Mouse (Mus musculus): ENCODE data around the gene Fam57b. TPM values are rescaled to one million over a fixed set of nuclear protein-coding genes. Genes with fewer than 3 reads are reported as not detected.
A peak's percentile ranks its signal among the peaks of the same experiment; 100 is the strongest.

Fam57b gene
- polyA plus RNA-seq, 1 experiment from 2014 or later = 0.52 TPM

GRCm38 (mm10) chr7:126779983-126780970 lies 17.2 kb upstream of the Fam57b start:
- Histone ChIP-seq H3K36me3 (peaks cover 29% of the 10 kb centered on the region), H3K9ac (peak overlapping the region; percentile 42), H3K27me3 (no peaks in the 10 kb centered on the region), H3K4me3 (replicated peaks) (peak overlapping the region; percentile 49), H3K27ac (peak overlapping the region; percentile 72), H3K4me1 (peaks cover 51% of the 10 kb centered on the region), H3K9me3 (replicated peaks) (no peaks in the 10 kb centered on the region), H3K4me2 (peak overlapping the region; percentile 92)
- peak; percentile 56 for ATAC-seq (replicated peaks; ENCODE audit: low FRiP score)
- under 1% methylated on average over 21 of the region's 21 CpGs for WGBS

DNA sequence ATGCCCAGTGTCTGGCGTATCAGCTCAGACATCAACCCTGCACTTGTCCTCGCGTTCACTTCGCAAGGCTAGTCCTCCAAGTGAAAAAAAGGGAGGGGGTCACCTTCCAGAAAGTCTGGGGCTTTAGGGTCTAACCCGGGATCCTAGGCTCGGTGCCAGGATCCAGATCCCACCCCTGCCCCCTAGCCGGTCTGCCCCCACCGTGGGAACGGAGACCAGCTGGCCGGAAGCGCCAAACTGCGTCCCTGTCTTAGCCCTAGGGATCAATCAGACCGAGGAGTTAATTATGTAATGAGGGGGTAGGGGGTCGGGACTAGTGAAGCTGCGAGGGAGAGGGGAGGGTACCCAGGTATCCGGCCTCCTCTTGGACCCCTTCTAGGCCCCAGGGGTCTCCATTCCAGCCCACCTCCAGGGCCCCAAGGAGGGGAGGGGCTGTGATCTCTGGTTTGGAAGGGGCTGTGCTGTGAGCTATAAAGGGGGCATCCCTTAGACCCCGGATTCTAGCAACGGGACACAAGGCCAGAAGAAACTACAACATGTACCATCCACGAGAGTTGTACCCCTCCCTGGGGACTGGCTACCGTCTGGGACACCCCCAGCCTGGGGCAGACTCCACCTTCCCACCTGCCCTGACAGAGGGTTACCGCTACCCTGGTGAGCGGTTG lies 16.4 kb upstream of the Fam57b start, which contains the start of gene Tbx6:
TSS of gene Tbx6 (plus strand) at position 513 of the 665 bp plus-strand sequence.
- Histone ChIP-seq H3K4me2 (peak within 1 kb of the TSS; percentile 92), H3K36me3 (peaks cover 34% of the 10 kb centered on the region), H3K27ac (peak within 1 kb of the TSS; percentile 41), H3K9ac (peak within 1 kb of the TSS; percentile 42), H3K9me3 (replicated peaks) (no peaks in the 10 kb centered on the region), H3K27me3 (no peaks in the 10 kb centered on the region), H3K4me3 (replicated peaks) (peak within 1 kb of the TSS; percentile 49), H3K4me1 (peaks cover 44% of the 10 kb centered on the region)
- 3% methylated on average over 22 of the region's 22 CpGs for WGBS
- 0 out of 2 replicates have a peak, but pooled peaks have one; percentile 1 for ATAC-seq (replicated peaks; ENCODE audit: low FRiP score)

DNA sequence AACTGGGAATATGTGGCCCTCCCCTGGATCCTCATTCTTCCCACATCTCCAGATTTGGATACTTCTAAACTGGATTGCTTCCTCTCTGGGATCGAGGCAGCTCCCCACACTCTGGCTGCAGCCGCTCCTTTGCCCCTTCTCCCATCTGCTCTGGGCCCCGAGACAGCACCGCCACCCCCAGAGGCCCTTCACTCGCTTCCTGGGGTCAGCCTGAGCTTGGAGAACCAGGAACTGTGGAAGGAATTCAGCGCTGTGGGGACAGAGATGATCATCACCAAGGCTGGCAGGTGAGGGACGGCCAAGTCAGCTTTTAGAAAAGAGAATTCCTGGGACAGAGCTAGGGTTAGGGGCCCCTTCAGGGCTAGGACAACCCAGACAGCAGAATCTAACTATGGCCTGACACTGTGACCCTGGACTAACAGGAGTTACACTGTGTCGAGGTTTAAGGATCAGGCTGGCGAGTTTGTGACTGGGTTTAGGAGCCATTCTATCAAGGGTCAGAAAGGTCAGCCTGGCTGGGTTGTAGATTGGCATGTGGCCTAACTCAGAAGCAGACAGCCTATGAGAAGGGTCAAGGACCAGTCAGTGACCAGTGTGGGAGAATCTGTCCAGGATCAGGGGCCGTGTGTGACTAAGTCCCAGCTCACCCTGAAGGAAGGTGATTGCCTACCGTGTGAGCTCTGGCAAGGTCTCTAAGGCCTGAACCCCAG lies 15.7 kb upstream of the Fam57b start:
- Histone ChIP-seq H3K4me3 (replicated peaks) (peak overlapping the region; percentile 49; the same call in 1 of the 2 replicates), H3K9ac (0 out of 2 replicates have a peak overlapping the region, but pooled peaks have one; percentile 42), H3K4me2 (peak overlapping the region; percentile 92), H3K36me3 (peaks cover 41% of the 10 kb centered on the region), H3K27ac (0 out of 2 replicates have a peak overlapping the region, but pooled peaks have one; percentile 13), H3K4me1 (peaks cover 39% of the 10 kb centered on the region), H3K9me3 (replicated peaks) (no peaks in the 10 kb centered on the region), H3K27me3 (no peaks in the 10 kb centered on the region)
- ATAC-seq (replicated peaks; ENCODE audit: low FRiP score) = no peak
- 26% methylated on average over 11 of the region's 11 CpGs for WGBS

DNA sequence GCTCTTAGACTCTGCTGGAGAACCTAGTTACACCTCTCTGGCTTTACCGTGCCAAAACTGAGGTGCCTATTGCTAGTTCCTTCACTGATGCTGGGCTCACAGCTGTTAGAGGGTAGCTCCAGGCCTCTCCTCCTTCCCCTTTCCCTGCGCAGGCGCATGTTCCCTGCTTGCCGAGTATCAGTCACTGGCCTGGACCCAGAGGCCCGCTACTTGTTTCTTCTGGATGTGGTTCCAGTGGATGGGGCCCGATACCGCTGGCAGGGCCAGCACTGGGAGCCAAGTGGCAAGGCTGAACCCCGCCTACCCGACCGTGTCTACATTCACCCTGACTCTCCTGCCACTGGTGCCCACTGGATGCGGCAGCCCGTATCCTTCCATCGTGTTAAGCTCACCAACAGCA lies 14.8 kb upstream of the Fam57b start:
- H3K4me1 ChIP-seq = peaks cover 31% of the 10 kb centered on the region
- no peak overlapping the region for H3K4me2 ChIP-seq
- peaks cover 50% of the 10 kb centered on the region for H3K36me3 ChIP-seq
- 63% methylated on average over 13 of the region's 13 CpGs for WGBS
- H3K27me3 ChIP-seq = no peaks in the 10 kb centered on the region
- H3K27ac ChIP-seq = 0 out of 2 replicates have a peak overlapping the region, but pooled peaks have one; percentile 28
- H3K9ac ChIP-seq = no peak overlapping the region
- H3K9me3 ChIP-seq (replicated peaks) = no peaks in the 10 kb centered on the region
- no peak overlapping the region for H3K4me3 ChIP-seq (replicated peaks)
- no peak for ATAC-seq (replicated peaks; ENCODE audit: low FRiP score)

DNA sequence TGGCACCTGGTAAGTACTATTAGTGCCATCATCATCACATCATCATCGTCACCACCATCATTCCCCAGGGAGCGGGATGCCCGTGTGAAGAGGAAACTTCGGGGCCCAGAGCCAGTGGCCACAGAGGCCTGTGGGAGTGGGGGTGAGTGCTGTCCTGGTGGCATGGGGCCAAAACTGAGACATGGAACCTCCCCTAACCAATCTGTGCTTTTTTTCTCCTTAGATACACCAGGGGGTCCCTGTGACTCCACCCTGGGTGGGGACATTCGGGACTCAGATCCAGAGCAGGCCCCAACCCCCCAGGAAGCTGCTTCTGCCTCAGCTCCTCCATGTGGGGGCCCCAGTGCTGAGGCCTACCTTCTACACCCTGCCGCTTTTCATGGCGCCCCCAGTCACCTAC lies 13.0 kb upstream of the Fam57b start:
- no peak for ATAC-seq (replicated peaks; ENCODE audit: low FRiP score)
- Histone ChIP-seq H3K36me3 (peaks cover 58% of the 10 kb centered on the region), H3K27me3 (no peaks in the 10 kb centered on the region), H3K9me3 (replicated peaks) (no peaks in the 10 kb centered on the region), H3K9ac (no peak overlapping the region), H3K4me3 (replicated peaks) (no peak overlapping the region), H3K4me1 (peaks cover 24% of the 10 kb centered on the region), H3K27ac (no peak overlapping the region), H3K4me2 (no peak overlapping the region)
- 54% methylated on average over 7 of the region's 7 CpGs for WGBS

DNA sequence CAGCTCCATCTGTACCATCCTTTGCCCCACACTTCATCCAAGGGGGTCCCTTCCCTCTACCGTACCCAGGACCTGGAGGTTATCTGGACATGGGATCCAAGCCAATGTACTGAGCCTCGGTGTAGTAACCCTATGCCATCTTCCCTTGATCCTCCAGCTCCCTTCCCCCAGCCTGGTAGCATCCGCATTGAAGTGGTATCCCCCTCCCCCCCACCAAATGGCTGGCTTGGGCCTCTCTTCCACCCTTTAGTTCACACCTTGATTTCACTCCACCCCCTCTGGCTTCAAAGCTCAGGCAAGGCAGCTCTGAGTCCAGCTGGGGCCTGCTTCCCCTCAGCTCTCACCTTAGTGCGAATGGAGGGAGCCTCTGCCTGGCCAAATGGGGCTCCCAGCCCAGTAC lies 12.4 kb upstream of the Fam57b start:
- 47% methylated on average over 4 of the region's 4 CpGs for WGBS
- ATAC-seq (replicated peaks; ENCODE audit: low FRiP score) = no peak
- no peak overlapping the region for H3K9ac ChIP-seq
- no peak overlapping the region for H3K4me2 ChIP-seq
- H3K4me1 ChIP-seq = peaks cover 24% of the 10 kb centered on the region
- no peak overlapping the region for H3K27ac ChIP-seq
- no peak overlapping the region for H3K4me3 ChIP-seq (replicated peaks)
- no peaks in the 10 kb centered on the region for H3K9me3 ChIP-seq (replicated peaks)
- H3K27me3 ChIP-seq = no peaks in the 10 kb centered on the region
- peaks cover 64% of the 10 kb centered on the region for H3K36me3 ChIP-seq

GRCm38 (mm10) chr7:126786142-126786541 lies 11.3 kb upstream of the Fam57b start:
- no peaks in the 10 kb centered on the region for H3K9me3 ChIP-seq (replicated peaks)
- no peak overlapping the region for H3K27ac ChIP-seq
- no peak overlapping the region for H3K9ac ChIP-seq
- H3K27me3 ChIP-seq = no peaks in the 10 kb centered on the region
- H3K4me1 ChIP-seq = peaks cover 24% of the 10 kb centered on the region
- ATAC-seq (replicated peaks; ENCODE audit: low FRiP score) = no peak
- no peak overlapping the region for H3K4me2 ChIP-seq
- H3K36me3 ChIP-seq = peaks cover 66% of the 10 kb centered on the region
- 84% methylated on average over 14 of the region's 14 CpGs for WGBS
- H3K4me3 ChIP-seq (replicated peaks) = no peak overlapping the region

DNA sequence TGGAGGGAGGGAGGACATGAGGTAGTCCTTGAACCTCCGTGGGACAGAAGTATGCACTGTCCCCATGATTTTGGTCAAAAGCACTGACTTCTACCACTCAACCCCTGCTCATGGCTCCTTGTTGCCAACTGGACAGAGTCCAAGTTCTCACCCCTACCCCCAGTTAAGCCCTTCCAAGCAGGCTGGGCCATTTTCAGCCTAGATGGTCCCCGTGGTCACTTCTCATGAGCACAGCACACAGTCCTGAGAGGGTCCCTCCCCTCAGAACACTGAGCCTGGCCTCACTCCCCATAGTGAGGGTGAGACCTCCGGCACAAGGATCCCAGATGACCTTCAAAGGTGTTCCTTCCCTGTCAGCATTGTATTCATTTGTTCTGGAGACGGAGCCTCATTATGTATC lies 8.3 kb upstream of the Fam57b start:
- Histone ChIP-seq H3K4me2 (no peak overlapping the region), H3K36me3 (peaks cover 69% of the 10 kb centered on the region), H3K27me3 (no peaks in the 10 kb centered on the region), H3K4me3 (replicated peaks) (no peak overlapping the region), H3K9me3 (replicated peaks) (no peaks in the 10 kb centered on the region), H3K27ac (no peak overlapping the region), H3K9ac (no peak overlapping the region), H3K4me1 (peaks cover 32% of the 10 kb centered on the region)
- no peak for ATAC-seq (replicated peaks; ENCODE audit: low FRiP score)
- WGBS = 80% methylated on average over 4 of the region's 4 CpGs

DNA sequence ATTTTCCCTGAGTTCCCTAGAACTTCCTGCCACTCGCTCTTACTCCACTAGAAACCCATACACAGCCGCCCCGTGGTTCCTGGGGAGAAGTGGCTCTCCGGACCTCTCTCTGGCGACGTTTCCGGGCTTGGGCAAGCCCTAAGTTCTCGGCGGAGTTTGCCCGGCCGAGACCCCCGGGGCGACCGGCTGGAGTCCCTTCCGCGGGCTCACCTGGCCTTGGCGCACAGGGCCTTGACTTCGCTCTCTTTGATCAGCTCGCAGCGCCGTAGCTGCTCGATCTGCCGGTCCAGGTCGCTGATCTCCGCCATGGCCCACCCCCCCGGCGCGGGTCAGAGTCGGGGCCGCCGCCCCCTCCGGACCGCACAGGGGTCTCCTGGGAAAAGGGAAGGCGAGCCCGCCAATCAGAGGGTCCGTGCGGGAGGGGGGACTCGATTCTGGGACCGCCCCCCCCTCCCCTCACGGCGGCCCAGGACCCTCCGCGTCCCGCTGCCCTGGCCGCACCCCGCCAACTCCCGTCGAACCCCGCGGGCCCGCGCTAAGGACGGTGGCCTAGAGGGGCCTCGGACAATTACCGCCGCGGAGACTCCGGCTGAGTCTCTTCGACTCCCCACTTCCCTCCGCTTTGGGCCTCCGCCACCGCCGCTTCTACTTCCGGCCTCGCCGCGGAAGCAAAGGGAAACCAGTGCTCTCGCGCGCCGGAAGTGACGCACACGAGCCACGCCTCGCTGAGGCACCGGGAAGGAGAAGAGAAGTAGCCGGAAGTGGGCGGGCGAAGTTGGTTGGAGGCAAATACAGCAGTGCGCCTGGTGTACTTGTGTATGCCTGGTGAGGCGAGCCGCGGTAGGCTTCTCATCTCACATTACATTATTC lies 5.4 kb upstream of the Fam57b start, which contains the start of gene Ppp4c:
TSS of gene Ppp4c (minus strand) at position 646 of the 870 bp plus-strand sequence.
- Histone ChIP-seq H3K36me3 (peaks cover 69% of the 10 kb centered on the region), H3K27ac (peak within 1 kb of the TSS; percentile 98), H3K9me3 (replicated peaks) (no peaks in the 10 kb centered on the region), H3K4me1 (peaks cover 61% of the 10 kb centered on the region), H3K4me3 (replicated peaks) (peak within 1 kb of the TSS; percentile 67), H3K27me3 (no peaks in the 10 kb centered on the region), H3K9ac (peak within 1 kb of the TSS; percentile 96), H3K4me2 (peak within 1 kb of the TSS; percentile 70)
- WGBS = under 1% methylated on average over 75 of the region's 83 CpGs
- peak; percentile 94 for ATAC-seq (replicated peaks; ENCODE audit: low FRiP score)

GRCm38 (mm10) chr7:126792721-126793443 lies 4.6 kb upstream of the Fam57b start:
- H3K4me3 ChIP-seq (replicated peaks) = peak overlapping the region; percentile 67
- H3K27ac ChIP-seq = peak overlapping the region; percentile 98
- 25% methylated on average over 11 of the region's 11 CpGs for WGBS
- ATAC-seq (replicated peaks; ENCODE audit: low FRiP score) = 0 out of 2 replicates have a peak, but pooled peaks have one; percentile 0
- no peaks in the 10 kb centered on the region for H3K9me3 ChIP-seq (replicated peaks)
- no peaks in the 10 kb centered on the region for H3K27me3 ChIP-seq
- H3K4me2 ChIP-seq = peak overlapping the region; percentile 70
- H3K4me1 ChIP-seq = peaks cover 69% of the 10 kb centered on the region
- H3K36me3 ChIP-seq = peaks cover 67% of the 10 kb centered on the region
- peak overlapping the region; percentile 96 for H3K9ac ChIP-seq
